Comparison of ENCODE assay signal across 13 mouse cellular contexts in genomic region chr1:87959998-87960431, GRCm38 (mm10). TPM values are rescaled to one million over a fixed set of nuclear protein-coding genes. Genes with fewer than 3 reads are reported as not detected.
DNase-seq lines count a peak whose midpoint lies in the region; ATAC-seq and TF ChIP-seq lines count a peak whose summit lies in the region.
"Had no signal": no experiment of that assay in that cellular context is flagged by ENCODE, and none has a peak within 500 bp of the region (broad histone marks: within the 10 kb centered on the region; RNA-seq: fewer than 3 reads in every experiment).

No protein-coding gene starts in this region.

- H3K9ac ChIP-seq in heart, embryonic 14.5 days (ENCODE audit: low read length), result no peak overlapping the region
- H3K9ac ChIP-seq: lung, embryonic 14.5 days had no signal

- H3K27me3 ChIP-seq in heart, embryonic 14.5 days (ENCODE audit: control insufficient read depth, insufficient read depth, low read length), result no peaks in the 10 kb centered on the region
- no peaks in the 10 kb centered on the region for H3K27me3 ChIP-seq in embryonic facial prominence, embryonic 10.5 days (replicated peaks; ENCODE audit: low read depth, poor library complexity, severe bottlenecking)
- H3K27me3 ChIP-seq in megakaryocyte, embryonic 14.5 days (replicated peaks), result no peaks in the 10 kb centered on the region

- no peak for DNase-seq in heart, adult 18-20 months
- DNase-seq in MEL-GATA-1-ER (ENCODE audit: extremely low read depth, low read depth), result peak; percentile 85
- DNase-seq in embryonic facial prominence, embryonic 10.5 days (ENCODE audit: low spot score), result no peak
- no peak for DNase-seq in cerebellum, adult 9-11 months
- no peak for DNase-seq in kidney, postnatal 14 days
- DNase-seq in lung, adult 2 months, result no peak
- DNase-seq: cerebellum, adult 2 months; gastrocnemius, postnatal 25 days; kidney, adult 2 months; layer of hippocampus, postnatal 36 days; lung, embryonic 14.5 days had no signal

- H3K4me1 ChIP-seq in heart, embryonic 14.5 days (ENCODE audit: control insufficient read depth in 2 of 2, insufficient read depth in 2 of 2, low read length in 2 of 2), result peaks cover 0 to 10% of the 10 kb centered on the region in 2 experiments; a peak in 1 of 4 replicates
- H3K4me1 ChIP-seq in embryonic facial prominence, embryonic 10.5 days, result no peaks in the 10 kb centered on the region
- peaks cover 81% of the 10 kb centered on the region for H3K4me1 ChIP-seq in megakaryocyte, embryonic 14.5 days
- H3K4me1 ChIP-seq in lung, adult 2 months (ENCODE audit: control insufficient read depth, insufficient read depth, low read length), result no peaks in the 10 kb centered on the region

- 15% methylated on average over 4 of the region's 4 CpGs for WGBS in heart, embryonic 14.5 days
- 57% methylated on average over 4 of the region's 4 CpGs for WGBS in embryonic facial prominence, embryonic 10.5 days
- WGBS in lung, adult 2 months, result 35% methylated on average over 4 of the region's 4 CpGs

- ATAC-seq in heart, embryonic 14.5 days (ENCODE audit: insufficient number of reproducible peaks, insufficient read depth, low FRiP score, low read depth), result no peak

- no peaks in the 10 kb centered on the region for H3K9me3 ChIP-seq in heart, embryonic 14.5 days (ENCODE audit: control insufficient read depth, low read length)
- no peaks in the 10 kb centered on the region for H3K9me3 ChIP-seq in embryonic facial prominence, embryonic 10.5 days
- H3K9me3 ChIP-seq in megakaryocyte, embryonic 14.5 days, result no peaks in the 10 kb centered on the region

- no peak overlapping the region for H3K4me3 ChIP-seq in heart, embryonic 14.5 days (ENCODE audit: control insufficient read depth in 1 of 2, insufficient read depth in 1 of 2, low read depth in 1 of 2, low read length in 2 of 2)
- no peak overlapping the region for H3K4me3 ChIP-seq in embryonic facial prominence, embryonic 10.5 days
- H3K4me3 ChIP-seq in megakaryocyte, embryonic 14.5 days (replicated peaks), result peak overlapping the region; percentile 88
- H3K4me3 ChIP-seq in lung, adult 2 months (replicated peaks; ENCODE audit: extremely low read depth, low read depth, low read length), result no peak overlapping the region

- H3K4me2 ChIP-seq in heart, embryonic 14.5 days (ENCODE audit: low read length), result no peak overlapping the region
- H3K4me2 ChIP-seq: lung, embryonic 14.5 days had no signal

- TF ChIP-seq POLR2A in lung, adult 2 months (IDR thresholded peaks at IDR 0.05; ENCODE audit: borderline replicate concordance, extremely low read depth, low read depth, low read length), result no peak

- H3K36me3 ChIP-seq in heart, embryonic 14.5 days (ENCODE audit: control insufficient read depth, insufficient read depth, low read length), result peaks cover 90% of the 10 kb centered on the region
- H3K36me3 ChIP-seq in embryonic facial prominence, embryonic 10.5 days (replicated peaks), result peaks cover 91% of the 10 kb centered on the region
- H3K36me3 ChIP-seq in megakaryocyte, embryonic 14.5 days (replicated peaks; ENCODE audit: low read length), result peaks cover 51% of the 10 kb centered on the region

- peak overlapping the region; percentile 4 to 42; a peak in 2 of 4 replicates for H3K27ac ChIP-seq in heart, embryonic 14.5 days (replicated peaks in 1 of 2; ENCODE audit: control insufficient read depth in 1 of 2, insufficient read depth in 1 of 2, low read depth in 2 of 2, low read length in 2 of 2)
- H3K27ac ChIP-seq in embryonic facial prominence, embryonic 10.5 days (replicated peaks), result peak overlapping the region; percentile 5

- TF ChIP-seq CTCF in lung, adult 2 months (IDR thresholded peaks at IDR 0.05; ENCODE audit: insufficient read depth, low read length), result no peak

RNA-seq across cellular contexts. Expression of gene Usp40, which starts 48.3 kb away (rescaled TPM):
- polyA plus RNA-seq in heart, embryonic 14.5 days (2014; fragmentation: Nextera tagmentation; extraction: Ambion mirVana), result 30.7 and 32.8 TPM in 2 replicates
- 10 to 100 TPM; 15.0 to 15.6 TPM for total RNA-seq in heart, adult 18-20 months (2021)
- polyA plus RNA-seq in embryonic facial prominence, embryonic 10.5 days (2016; fragmentation: Nextera tagmentation; extraction: Ambion mirVana), result 36.7 and 37.5 TPM in 2 replicates
- polyA plus RNA-seq in megakaryocyte, embryonic 14.5 days (2012; ENCODE audit: insufficient read depth, low replicate concordance), result 0.68 and 2.3 TPM in 2 replicates
- polyA plus RNA-seq in lung, adult 2 months (2012; rRNA removed), result 6.3 and 9.9 TPM in 2 replicates
